Mouse (Mus musculus) limb, embryonic 11.5 days (tissue): ENCODE measurements around the gene Birc6. TPM values are rescaled to one million over a fixed set of nuclear protein-coding genes. Genes with fewer than 3 reads are reported as not detected.

Experiments used
- ATAC-seq: fragments of 200-750 bp; cut with Nextera tagmentation; 2 replicates; pipeline ENCODE4 v1.8.0; 2017; ENCODE audit warnings: low read depth; ENCODE audit not compliant: insufficient number of reproducible peaks, low FRiP score, low TSS enrichment
- DNase-seq: peaks from one replicate; pipeline ENCODE4 v3.0.0-alpha.2; 2015; ENCODE audit warnings: low spot score
- H3K27ac ChIP-seq: fragments of 300-500 bp; sonication (generic); replicated peaks from 2 replicates; pipeline ENCODE4 v1.5.1; 2014; ENCODE audit warnings: low read depth, mild to moderate bottlenecking, low read length
- H3K27me3 ChIP-seq: fragments of 300-500 bp; sonication (generic); 2 replicates; pipeline ENCODE4 v1.6.1; 2014; ENCODE audit warnings: mild to moderate bottlenecking, low read length, mixed read lengths; ENCODE audit not compliant: control insufficient read depth, insufficient read depth
- H3K36me3 ChIP-seq: fragments of 300-500 bp; sonication (generic); 2 replicates; pipeline ENCODE4 v1.6.1; 2014; ENCODE audit warnings: mild to moderate bottlenecking, low read length, moderate library complexity, mixed read lengths; ENCODE audit not compliant: control insufficient read depth, insufficient read depth
- H3K4me1 ChIP-seq: fragments of 300-500 bp; sonication (generic); 2 replicates; pipeline ENCODE4 v1.6.1; 2014; ENCODE audit warnings: low read length, mixed read lengths; ENCODE audit not compliant: control insufficient read depth, insufficient read depth
- H3K4me2 ChIP-seq: fragments of 300-500 bp; sonication (generic); 2 replicates; pipeline ENCODE4 v1.6.1; 2014; ENCODE audit warnings: low read depth, mild to moderate bottlenecking, moderate library complexity; ENCODE audit not compliant: severe bottlenecking
- H3K4me3 ChIP-seq: fragments of 300-500 bp; sonication (generic); 2 replicates; pipeline ENCODE4 v1.5.1; 2014; ENCODE audit warnings: low read depth, low read length
- H3K9ac ChIP-seq: fragments of 300-500 bp; sonication (generic); 2 replicates; pipeline ENCODE4 v1.6.1; 2014; ENCODE audit warnings: mild to moderate bottlenecking, low read length
- H3K9me3 ChIP-seq: fragments of 300-500 bp; sonication (generic); 2 replicates; pipeline ENCODE4 v1.6.1; 2016; ENCODE audit warnings: low read length; ENCODE audit not compliant: control insufficient read depth
- WGBS: fragments of 180-500 bp; shearing (Covaris S2); extraction: QIAGEN DNeasy Blood & Tissue Kit; methylation state at CpG from one replicate; pipeline ENCODE4 v1.1.7; 2014; 5-methylcytosine and 5-hydroxymethylcytosine counted together
- polyA plus RNA-seq: library from polyadenylated mRNA; unstranded; fragments of >200 nt; fragmentation: Nextera tagmentation; extraction: Ambion mirVana; gene quantifications from 2 replicates; pipeline ENCODE4 v1.2.1, GENCODE M21; 2014

The Birc6 gene
- polyA plus RNA-seq, 1 experiment from 2014 or later: 82.5 TPM

- H3K4me3 ChIP-seq: no peak overlapping the region
- no peak for DNase-seq
- H3K27me3 ChIP-seq: no peaks in the 10 kb centered on the region
- ATAC-seq: no peak
- no peaks in the 10 kb centered on the region for H3K4me1 ChIP-seq
- WGBS: 89% methylated on average over 1 of the region's 1 CpGs
- H3K9ac ChIP-seq: no peak overlapping the region
- no peak overlapping the region for H3K4me2 ChIP-seq
- no peaks in the 10 kb centered on the region for H3K9me3 ChIP-seq
- no peak overlapping the region for H3K27ac ChIP-seq
- peaks cover 7% of the 10 kb centered on the region; the same call in 1 of the 2 replicates for H3K36me3 ChIP-seq
Observed at GRCm38 (mm10) chr17:74580738-74581137, 52.6 kb downstream of the Birc6 start.

- 94% methylated on average over 3 of the region's 3 CpGs for WGBS
- Histone ChIP-seq H3K4me3 (no peak overlapping the region), H3K4me1 (no peaks in the 10 kb centered on the region), H3K27me3 (no peaks in the 10 kb centered on the region), H3K9me3 (no peaks in the 10 kb centered on the region), H3K36me3 (no peaks in the 10 kb centered on the region), H3K9ac (no peak overlapping the region), H3K4me2 (no peak overlapping the region), H3K27ac (no peak overlapping the region)
- ATAC-seq (no peak), DNase-seq (no peak)
Observed at GRCm38 (mm10) chr17:74586768-74587167, 58.7 kb downstream of the Birc6 start.

GRCm38 (mm10) chr17:74598908-74599307, 70.8 kb downstream of the Birc6 start:
- H3K9ac ChIP-seq: no peak overlapping the region

GRCm38 (mm10) chr17:74599396-74599795, 71.3 kb downstream of the Birc6 start:
- Histone ChIP-seq H3K9me3 (no peaks in the 10 kb centered on the region), H3K27ac (no peak overlapping the region), H3K27me3 (no peaks in the 10 kb centered on the region), H3K4me1 (no peaks in the 10 kb centered on the region), H3K36me3 (peaks cover 19% of the 10 kb centered on the region), H3K9ac (no peak overlapping the region), H3K4me3 (no peak overlapping the region), H3K4me2 (no peak overlapping the region)
- ATAC-seq (no peak), DNase-seq (no peak)
- WGBS: 98% methylated on average over 2 of the region's 2 CpGs

More at GRCm38 (mm10) chr17:74598908-74599307, 70.8 kb downstream of the Birc6 start:
- H3K4me2 ChIP-seq: no peak overlapping the region
- no peaks in the 10 kb centered on the region for H3K9me3 ChIP-seq
- H3K4me1 ChIP-seq: no peaks in the 10 kb centered on the region
- no peak overlapping the region for H3K27ac ChIP-seq
- peaks cover 18% of the 10 kb centered on the region for H3K36me3 ChIP-seq
- H3K27me3 ChIP-seq: no peaks in the 10 kb centered on the region
- no peak overlapping the region for H3K4me3 ChIP-seq
- WGBS: 96% methylated on average over 9 of the region's 9 CpGs
- DNase-seq (no peak), ATAC-seq (no peak)

GRCm38 (mm10) chr17:74601201-74601600, 73.1 kb downstream of the Birc6 start:
- peaks cover 15% of the 10 kb centered on the region for H3K36me3 ChIP-seq
- H3K4me1 ChIP-seq: no peaks in the 10 kb centered on the region

GRCm38 (mm10) chr17:74630798-74631197, 102.7 kb downstream of the Birc6 start:
- H3K4me2 ChIP-seq: no peak overlapping the region
- ATAC-seq (no peak), DNase-seq (no peak)
- WGBS: 94% methylated on average over 3 of the region's 3 CpGs
- no peaks in the 10 kb centered on the region for H3K27me3 ChIP-seq
- no peak overlapping the region for H3K4me3 ChIP-seq
- H3K27ac ChIP-seq: no peak overlapping the region
- H3K9me3 ChIP-seq: no peaks in the 10 kb centered on the region
- H3K4me1 ChIP-seq: no peaks in the 10 kb centered on the region
- no peak overlapping the region for H3K9ac ChIP-seq
- peaks cover 2% of the 10 kb centered on the region; the same call in 1 of the 2 replicates for H3K36me3 ChIP-seq

More at GRCm38 (mm10) chr17:74601201-74601600, 73.1 kb downstream of the Birc6 start:
- Histone ChIP-seq H3K9me3 (no peaks in the 10 kb centered on the region), H3K4me2 (no peak overlapping the region), H3K27ac (no peak overlapping the region), H3K4me3 (no peak overlapping the region), H3K9ac (no peak overlapping the region), H3K27me3 (no peaks in the 10 kb centered on the region)
- 83% methylated on average over 1 of the region's 1 CpGs for WGBS
- ATAC-seq (no peak), DNase-seq (no peak)

- Histone ChIP-seq H3K36me3 (peaks cover 11% of the 10 kb centered on the region; the same call in 1 of the 2 replicates), H3K9ac (no peak overlapping the region), H3K4me1 (no peaks in the 10 kb centered on the region), H3K27me3 (no peaks in the 10 kb centered on the region), H3K27ac (no peak overlapping the region), H3K9me3 (no peaks in the 10 kb centered on the region), H3K4me3 (no peak overlapping the region), H3K4me2 (no peak overlapping the region)
- DNase-seq (no peak), ATAC-seq (no peak)
Observed at GRCm38 (mm10) chr17:74642445-74642844, 114.3 kb downstream of the Birc6 start.

GRCm38 (mm10) chr17:74658362-74658761, 130.3 kb downstream of the Birc6 start:
- Histone ChIP-seq H3K9me3 (no peaks in the 10 kb centered on the region), H3K4me1 (no peaks in the 10 kb centered on the region), H3K4me3 (no peak overlapping the region), H3K27ac (no peak overlapping the region), H3K36me3 (peaks cover 12% of the 10 kb centered on the region; the same call in 1 of the 2 replicates), H3K27me3 (no peaks in the 10 kb centered on the region), H3K4me2 (no peak overlapping the region), H3K9ac (no peak overlapping the region)
- 97% methylated on average over 3 of the region's 3 CpGs for WGBS
- no peak for ATAC-seq
- DNase-seq: no peak

GRCm38 (mm10) chr17:74668010-74668409, 139.9 kb downstream of the Birc6 start:
- Histone ChIP-seq H3K9me3 (no peaks in the 10 kb centered on the region), H3K4me1 (no peaks in the 10 kb centered on the region), H3K4me2 (no peak overlapping the region), H3K4me3 (no peak overlapping the region), H3K27ac (no peak overlapping the region), H3K9ac (no peak overlapping the region), H3K36me3 (peaks cover 18% of the 10 kb centered on the region), H3K27me3 (no peaks in the 10 kb centered on the region)
- DNase-seq: no peak
- no CpG with 5 or more reads among the region's 1 CpGs for WGBS
- no peak for ATAC-seq
